Mouse (Mus musculus) forebrain, postnatal 0 days (tissue): ENCODE data around the gene Slc38a1. TPM values are rescaled to one million over a fixed set of nuclear protein-coding genes. Genes with fewer than 3 reads are reported as not detected.

ENCODE experiments used
- ATAC-seq: fragments of 200-750 bp; cut with Nextera tagmentation; 2 replicates; pipeline ENCODE4 v1.8.0; 2017; ENCODE audit warnings: mild to moderate bottlenecking, moderate library complexity
- DNase-seq: peaks from one replicate; pipeline ENCODE4 v3.0.0-alpha.2; 2015
- H3K27ac ChIP-seq: fragments of 300-500 bp; sonication (generic); 2 replicates; pipeline ENCODE4 v1.5.1; 2014; ENCODE audit warnings: low read depth, mild to moderate bottlenecking, antibody characterized with exemption, low read length, moderate library complexity, mixed read lengths
- H3K27me3 ChIP-seq: fragments of 300-500 bp; sonication (generic); 2 replicates; pipeline ENCODE4 v1.6.1; 2014; ENCODE audit warnings: mild to moderate bottlenecking, low read length, mixed read lengths; ENCODE audit not compliant: insufficient read depth
- H3K36me3 ChIP-seq: fragments of 300-500 bp; sonication (generic); 2 replicates; pipeline ENCODE4 v1.6.1; 2014; ENCODE audit warnings: mild to moderate bottlenecking, moderate library complexity; ENCODE audit not compliant: insufficient read depth
- H3K4me1 ChIP-seq: fragments of 300-500 bp; sonication (generic); 2 replicates; pipeline ENCODE4 v1.6.1; 2014; ENCODE audit warnings: antibody characterized with exemption; ENCODE audit not compliant: insufficient read depth
- H3K4me2 ChIP-seq: fragments of 300-500 bp; sonication (generic); 2 replicates; pipeline ENCODE4 v1.6.1; 2014; ENCODE audit warnings: low read depth, mild to moderate bottlenecking, moderate library complexity
- H3K4me3 ChIP-seq: fragments of 300-500 bp; sonication (generic); 2 replicates; pipeline ENCODE4 v1.5.1; 2014; ENCODE audit warnings: low read depth, low read length, mixed read lengths
- H3K9ac ChIP-seq: fragments of 300-500 bp; sonication (generic); 2 replicates; pipeline ENCODE4 v1.6.1; 2014; ENCODE audit warnings: mild to moderate bottlenecking
- H3K9me3 ChIP-seq: fragments of 300-500 bp; sonication (generic); 2 replicates; pipeline ENCODE4 v1.6.1; 2016; ENCODE audit warnings: low read length
- CTCF ChIP-seq: sonication (generic); IDR thresholded peaks from 2 replicates; pipeline ENCODE4 v1.5.1; 2016; ENCODE audit warnings: antibody characterized with exemption, control low read depth, low read depth
- WGBS: fragments of 180-500 bp; shearing (Covaris S2); extraction: QIAGEN DNeasy Blood & Tissue Kit; methylation state at CpG from one replicate; pipeline ENCODE4 v1.1.7; 2014; 5-methylcytosine and 5-hydroxymethylcytosine counted together
- polyA plus RNA-seq: library from polyadenylated mRNA; unstranded; fragments of >200 nt; fragmentation: Nextera tagmentation; extraction: Ambion mirVana; gene quantifications from 2 replicates; pipeline ENCODE4 v1.2.1, GENCODE M21; 2015
- total RNA-seq: library from RNA; depleted of rRNA; stranded (reverse); fragments of >200 nt; gene quantifications from 2 replicates; pipeline ENCODE4 v1.2.3, GENCODE M21; 2014

Slc38a1 gene
- total and polyA plus RNA-seq, 2 experiments from 2014 or later: 73.3 to 90.2 TPM

GRCm38 (mm10) chr15:96563852-96564251 lies 78.9 kb downstream of the Slc38a1 start:
- WGBS: 88% methylated on average over 1 of the region's 1 CpGs
- ATAC-seq (no peak), DNase-seq (no peak)
- H3K4me3 ChIP-seq: no peak overlapping the region
- no peaks in the 10 kb centered on the region for H3K9me3 ChIP-seq
- no peaks in the 10 kb centered on the region for H3K27me3 ChIP-seq
- H3K4me2 ChIP-seq: no peak overlapping the region
- no peaks in the 10 kb centered on the region for H3K36me3 ChIP-seq
- no peak overlapping the region for H3K9ac ChIP-seq
- no peaks in the 10 kb centered on the region for H3K4me1 ChIP-seq
- TF ChIP-seq CTCF: no peak
- no peak overlapping the region for H3K27ac ChIP-seq

- no peak for DNase-seq
- no peak for TF ChIP-seq CTCF
These were observed 80.2 kb downstream of the Slc38a1 start for GRCm38 (mm10) chr15:96562521-96562920.

GRCm38 (mm10) chr15:96560576-96561298 lies 82.0 kb downstream of the Slc38a1 start:
- no peak for TF ChIP-seq CTCF
- H3K9me3 ChIP-seq: no peaks in the 10 kb centered on the region
- H3K9ac ChIP-seq: no peak overlapping the region
- WGBS: 94% methylated on average over 14 of the region's 14 CpGs
- H3K4me1 ChIP-seq: no peaks in the 10 kb centered on the region
- no peak overlapping the region for H3K4me2 ChIP-seq
- no peak overlapping the region for H3K27ac ChIP-seq
- no peaks in the 10 kb centered on the region for H3K27me3 ChIP-seq
- ATAC-seq (no peak), DNase-seq (no peak)
- H3K36me3 ChIP-seq: no peaks in the 10 kb centered on the region
- H3K4me3 ChIP-seq: no peak overlapping the region

More at GRCm38 (mm10) chr15:96562521-96562920, 80.2 kb downstream of the Slc38a1 start:
- no peak for ATAC-seq
- H3K36me3 ChIP-seq: no peaks in the 10 kb centered on the region
- H3K4me3 ChIP-seq: no peak overlapping the region
- no peak overlapping the region for H3K9ac ChIP-seq
- no peaks in the 10 kb centered on the region for H3K4me1 ChIP-seq
- H3K4me2 ChIP-seq: no peak overlapping the region
- H3K27ac ChIP-seq: no peak overlapping the region
- H3K9me3 ChIP-seq: no peaks in the 10 kb centered on the region
- H3K27me3 ChIP-seq: no peaks in the 10 kb centered on the region
- WGBS: 94% methylated on average over 5 of the region's 5 CpGs

GRCm38 (mm10) chr15:96551569-96552380 lies 90.9 kb downstream of the Slc38a1 start:
- Histone ChIP-seq H3K9me3 (no peaks in the 10 kb centered on the region), H3K27ac (no peak overlapping the region), H3K4me2 (no peak overlapping the region), H3K27me3 (no peaks in the 10 kb centered on the region), H3K4me1 (no peaks in the 10 kb centered on the region), H3K4me3 (no peak overlapping the region), H3K36me3 (no peaks in the 10 kb centered on the region), H3K9ac (no peak overlapping the region)
- 65% methylated on average over 9 of the region's 9 CpGs for WGBS
- peak; percentile 80 for DNase-seq
- ATAC-seq: peak; percentile 78
- peak; percentile 94 for TF ChIP-seq CTCF

GRCm38 (mm10) chr15:96551107-96551506 lies 91.6 kb downstream of the Slc38a1 start:
- no peak for ATAC-seq
- H3K27me3 ChIP-seq: no peaks in the 10 kb centered on the region
- H3K4me2 ChIP-seq: no peak overlapping the region
- no peak overlapping the region for H3K27ac ChIP-seq
- H3K9ac ChIP-seq: no peak overlapping the region
- H3K4me1 ChIP-seq: no peaks in the 10 kb centered on the region
- H3K9me3 ChIP-seq: no peaks in the 10 kb centered on the region
- H3K4me3 ChIP-seq: no peak overlapping the region
- DNase-seq: no peak
- TF ChIP-seq CTCF: no peak
- H3K36me3 ChIP-seq: no peaks in the 10 kb centered on the region
- WGBS: 91% methylated on average over 8 of the region's 8 CpGs

- no peak for TF ChIP-seq CTCF
- no peak for ATAC-seq
- Histone ChIP-seq H3K4me1 (no peaks in the 10 kb centered on the region), H3K4me3 (no peak overlapping the region), H3K9ac (no peak overlapping the region), H3K4me2 (no peak overlapping the region), H3K9me3 (no peaks in the 10 kb centered on the region), H3K27me3 (no peaks in the 10 kb centered on the region), H3K27ac (peak overlapping the region; percentile 29; the same call in 1 of the 2 replicates), H3K36me3 (no peaks in the 10 kb centered on the region)
- 60% methylated on average over 9 of the region's 9 CpGs for WGBS
- no peak for DNase-seq
These were observed 94.3 kb downstream of the Slc38a1 start for GRCm38 (mm10) chr15:96548363-96548762.
